Mouse (Mus musculus): ENCODE measurements at regions not wholly inside any gene's neighbourhood (a gene's known extent, or its start where the extent isn't known, plus 50 kb on each side); places are given as distances from the start of the nearest gene placed in this dataset.

- DNase-seq (ENCODE audit: low read depth) = no peak
These were observed 59.7 kb upstream of the Pkn2 start for GRCm38 (mm10) chr3:142941319-142942024.

GRCm38 (mm10) chr3:142940874-142941273 is 59.1 kb upstream of the Pkn2 start:
- DNase-seq (ENCODE audit: low read depth) = no peak

GRCm38 (mm10) chr3:142939773-142940172 is 58.0 kb upstream of the Pkn2 start:
- no peak for DNase-seq (ENCODE audit: low read depth)

GRCm38 (mm10) chr3:142935949-142936348 is 54.1 kb upstream of the Pkn2 start:
- no peak for DNase-seq (ENCODE audit: low read depth)

GRCm38 (mm10) chr3:142934326-142934725 is 52.5 kb upstream of the Pkn2 start:
- no peak for DNase-seq (ENCODE audit: low read depth)

- DNase-seq (ENCODE audit: low read depth) = no peak
These were observed 52.0 kb upstream of the Pkn2 start for GRCm38 (mm10) chr3:142933684-142934259.

Measured in c-Kit-positive CD71-negative TER-119-negative erythroid progenitor cells, embryonic 14.5 days (primary cell).